In genomic region chr7:19000421-19000820, GRCm38 (mm10) we compare ENCODE assay signal across 10 mouse cellular contexts. TPM values are rescaled to one million over a fixed set of nuclear protein-coding genes. Genes with fewer than 3 reads are reported as not detected.
DNase-seq lines count a peak whose midpoint lies in the region; ATAC-seq and TF ChIP-seq lines count a peak whose summit lies in the region.
"Had no signal": no experiment of that assay in that cellular context is flagged by ENCODE, and none has a peak within 500 bp of the region (broad histone marks: within the 10 kb centered on the region; RNA-seq: fewer than 3 reads in every experiment).

No protein-coding gene starts in this region.

- peaks cover 3 to 8% of the 10 kb centered on the region in 2 experiments; a peak in 2 of 4 replicates for H3K4me1 ChIP-seq in ES-E14 (ENCODE audit: control insufficient read depth in 2 of 2, insufficient read depth in 2 of 2, low read length in 2 of 2, poor library complexity in 1 of 2)
- peaks cover 35% of the 10 kb centered on the region for H3K4me1 ChIP-seq in hindbrain, embryonic 12.5 days
- H3K4me1 ChIP-seq in midbrain, embryonic 13.5 days (replicated peaks), result peaks cover 43% of the 10 kb centered on the region

- no peak for ATAC-seq in hindbrain, embryonic 12.5 days (ENCODE audit: low FRiP score)
- ATAC-seq in midbrain, embryonic 13.5 days, result no peak

- H3K27me3 ChIP-seq in hindbrain, embryonic 12.5 days, result no peaks in the 10 kb centered on the region
- no peaks in the 10 kb centered on the region for H3K27me3 ChIP-seq in midbrain, embryonic 13.5 days

- intact Hi-C loops in gastrocnemius, adult 2 months (cut with DNase I), result no loop called here

- H3K4me2 ChIP-seq in hindbrain, embryonic 12.5 days (replicated peaks), result peak overlapping the region; percentile 52
- peak overlapping the region; percentile 45 for H3K4me2 ChIP-seq in midbrain, embryonic 13.5 days (replicated peaks)

- DNase-seq in gastrocnemius, adult 2 months, result no peak
- no peak for DNase-seq in gastrocnemius, postnatal 10 days
- no peak for DNase-seq in ES-E14 (ENCODE audit: low read depth, low spot score)
- no peak for DNase-seq in left cerebral cortex, adult 18-20 months (ENCODE audit: low spot score in 2 of 2)
- DNase-seq in embryo, embryonic 11 days, result no peak
- no peak for DNase-seq in frontal cortex, postnatal 14 days (ENCODE audit: low spot score in 2 of 2)

- in situ Hi-C loops in ES-E14 (cut with MboI; ENCODE audit: low sequenced_read_pairs in 2 of 2, unreplicated experiment in 2 of 2), result no loop called here

- H3K4me3 ChIP-seq in gastrocnemius, adult 2 months, result peak overlapping the region; percentile 63
- peak overlapping the region; percentile 66 to 75; a peak in 3 of 4 replicates for H3K4me3 ChIP-seq in ES-E14 (ENCODE audit: insufficient read depth in 1 of 2, low read depth in 1 of 2, low read length in 2 of 2, poor library complexity in 1 of 2, severe bottlenecking in 1 of 2)
- peak overlapping the region; percentile 25 for H3K4me3 ChIP-seq in hindbrain, embryonic 12.5 days
- H3K4me3 ChIP-seq in midbrain, embryonic 13.5 days (replicated peaks), result peak overlapping the region; percentile 28

- peaks cover 4% of the 10 kb centered on the region; the same call in 1 of the 2 replicates for H3K36me3 ChIP-seq in ES-E14 (ENCODE audit: control insufficient read depth, insufficient read depth, low read length, poor library complexity, severe bottlenecking)
- peaks cover 12% of the 10 kb centered on the region for H3K36me3 ChIP-seq in hindbrain, embryonic 12.5 days
- peaks cover 21% of the 10 kb centered on the region for H3K36me3 ChIP-seq in midbrain, embryonic 13.5 days

- peak overlapping the region; percentile 70 for H3K9ac ChIP-seq in ES-E14 (ENCODE audit: insufficient read depth, low read depth, low read length, poor library complexity, severe bottlenecking)
- H3K9ac ChIP-seq in hindbrain, embryonic 12.5 days, result peak overlapping the region; percentile 66
- peak overlapping the region; percentile 55 for H3K9ac ChIP-seq in midbrain, embryonic 13.5 days (replicated peaks)

- H3K9me3 ChIP-seq in ES-E14 (ENCODE audit: control insufficient read depth, insufficient read depth, low read depth, low read length), result no peaks in the 10 kb centered on the region
- no peaks in the 10 kb centered on the region for H3K9me3 ChIP-seq in hindbrain, embryonic 12.5 days (replicated peaks)
- H3K9me3 ChIP-seq in midbrain, embryonic 13.5 days, result no peaks in the 10 kb centered on the region
- H3K9me3 ChIP-seq: G1E had no signal

- TF ChIP-seq CTCF in gastrocnemius, adult 2 months (IDR thresholded peaks at IDR 0.05), result no peak

- peak overlapping the region; percentile 91 for H3K27ac ChIP-seq in gastrocnemius, adult 2 months
- H3K27ac ChIP-seq in ES-E14 (ENCODE audit: insufficient read depth, low read depth, low read length, poor library complexity, severe bottlenecking), result no peak overlapping the region
- 0 out of 2 replicates have a peak overlapping the region, but pooled peaks have one; percentile 12 for H3K27ac ChIP-seq in hindbrain, embryonic 12.5 days
- H3K27ac ChIP-seq in midbrain, embryonic 13.5 days, result no peak overlapping the region

- 54% methylated on average over 10 of the region's 10 CpGs for WGBS in hindbrain, embryonic 12.5 days
- 76% methylated on average over 10 of the region's 10 CpGs for WGBS in midbrain, embryonic 13.5 days

TF ChIP-seq in ES-E14, 5 proteins besides CTCF, POLR2A, EP300 and RAD21:
- TF ChIP-seq ZNF384 (IDR thresholded peaks at IDR 0.05; ENCODE audit: low read depth, low read length) (no peak), ZC3H11A (IDR thresholded peaks at IDR 0.05; ENCODE audit: borderline replicate concordance, low read depth, low read length) (no peak)

RNA-seq across cellular contexts. Expression of gene Irf2bp1, which starts 3.4 kb away (rescaled TPM):
- 10 to 100 TPM; 18.2 to 20.5 TPM for total RNA-seq in gastrocnemius, adult 2 months (2021)
- total RNA-seq in gastrocnemius, postnatal 10 days (2021), result 10 to 100 TPM; 20.4 to 24.0 TPM
- total RNA-seq in ES-E14 (2012; rRNA removed), result 15.9 and 16.3 TPM in 2 replicates
- 44.0 and 47.4 TPM in 2 replicates for polyA plus RNA-seq in hindbrain, embryonic 12.5 days (2016; fragmentation: Nextera tagmentation; extraction: Ambion mirVana)
- 21.6 and 29.4 TPM in 2 replicates for polyA plus RNA-seq in midbrain, embryonic 13.5 days (2015; fragmentation: Nextera tagmentation; extraction: Ambion mirVana)
- 10 to 100 TPM; 55.7 to 57.8 TPM for total RNA-seq in left cerebral cortex, adult 18-20 months (2021)

RNA-seq across cellular contexts. Expression of gene Mypop, which starts 9.4 kb away (rescaled TPM):
- 1 to 10 TPM; 6.3 to 6.7 TPM for total RNA-seq in gastrocnemius, adult 2 months (2021)
- 1 to 10 TPM; 2.0 to 3.5 TPM for total RNA-seq in gastrocnemius, postnatal 10 days (2021)
- total RNA-seq in ES-E14 (2012; rRNA removed), result 3.1 and 3.7 TPM in 2 replicates
- polyA plus RNA-seq in hindbrain, embryonic 12.5 days (2016; fragmentation: Nextera tagmentation; extraction: Ambion mirVana), result 6.8 and 6.9 TPM in 2 replicates
- polyA plus RNA-seq in midbrain, embryonic 13.5 days (2015; fragmentation: Nextera tagmentation; extraction: Ambion mirVana), result 3.8 and 4.2 TPM in 2 replicates
- total RNA-seq in left cerebral cortex, adult 18-20 months (2021), result 10 to 100 TPM; 53.8 to 59.5 TPM

RNA-seq across cellular contexts. Expression of gene Nanos2, which starts 13.2 kb away (rescaled TPM):
- total RNA-seq in gastrocnemius, adult 2 months (2021), result not detected
- total RNA-seq in gastrocnemius, postnatal 10 days (2021), result not detected
- not detected in 2 replicates for total RNA-seq in ES-E14 (2012; rRNA removed)
- 0.29 and 0.37 TPM in 2 replicates for polyA plus RNA-seq in hindbrain, embryonic 12.5 days (2016; fragmentation: Nextera tagmentation; extraction: Ambion mirVana)
- polyA plus RNA-seq in midbrain, embryonic 13.5 days (2015; fragmentation: Nextera tagmentation; extraction: Ambion mirVana), result 0.26 and 0.58 TPM in 2 replicates
- under 1 TPM; 0.40 to 0.49 TPM for total RNA-seq in left cerebral cortex, adult 18-20 months (2021)
- total RNA-seq: heart, postnatal 14 days had no signal
- polyA plus RNA-seq: G1E had no signal

RNA-seq across cellular contexts. Expression of gene Foxa3, which starts 22.9 kb away (rescaled TPM):
- total RNA-seq in gastrocnemius, adult 2 months (2021), result not detected
- total RNA-seq in gastrocnemius, postnatal 10 days (2021), result under 1 TPM in 1 of 2 experiments, not detected in 1; 0.16 TPM
- total RNA-seq in ES-E14 (2012; rRNA removed), result 1.6 and 1.7 TPM in 2 replicates
- 0.10 and 0.73 TPM in 2 replicates for polyA plus RNA-seq in hindbrain, embryonic 12.5 days (2016; fragmentation: Nextera tagmentation; extraction: Ambion mirVana)
- not detected in 2 replicates for polyA plus RNA-seq in midbrain, embryonic 13.5 days (2015; fragmentation: Nextera tagmentation; extraction: Ambion mirVana)
- total RNA-seq in left cerebral cortex, adult 18-20 months (2021), result not detected
- total RNA-seq: G1E; heart, postnatal 14 days had no signal
- polyA plus RNA-seq: G1E had no signal

RNA-seq across cellular contexts. Expression of gene Sympk, which starts 23.8 kb away (rescaled TPM):
- total RNA-seq in gastrocnemius, adult 2 months (2021), result 10 to 100 TPM; 70.9 to 81.5 TPM
- 10 to 100 TPM; 39.9 to 45.0 TPM for total RNA-seq in gastrocnemius, postnatal 10 days (2021)
- 91.5 and 105 TPM in 2 replicates for total RNA-seq in ES-E14 (2012; rRNA removed)
- polyA plus RNA-seq in hindbrain, embryonic 12.5 days (2016; fragmentation: Nextera tagmentation; extraction: Ambion mirVana), result 47.0 and 50.8 TPM in 2 replicates
- 31.8 and 37.2 TPM in 2 replicates for polyA plus RNA-seq in midbrain, embryonic 13.5 days (2015; fragmentation: Nextera tagmentation; extraction: Ambion mirVana)
- total RNA-seq in left cerebral cortex, adult 18-20 months (2021), result 100 to 1,000 TPM; 116 to 123 TPM

Comparison
In these comparisons a context has a peak if more than half of its experiments do, and no peak if none do; other contexts are left out.
1. H3K27ac ChIP-seq: peak in gastrocnemius, adult 2 months (single experiment) and hindbrain, embryonic 12.5 days (single experiment); none in ES-E14 (single experiment) and midbrain, embryonic 13.5 days (single experiment).
2. RNA of gene Mypop, which starts 9.4 kb away (total RNA-seq): 53.8 to 59.5 TPM in left cerebral cortex, adult 18-20 months; 6.3 to 6.7 TPM in gastrocnemius, adult 2 months, 2.0 to 3.5 TPM in gastrocnemius, postnatal 10 days and 3.1 to 3.7 TPM in ES-E14; every median in the first group is over 4 times any median in the second.
3. Peak in every context shown above with its lines, with median percentiles within 50 percentile points of each other: H3K4me3 ChIP-seq and H3K9ac ChIP-seq.